Mouse (Mus musculus): ENCODE measurements around the gene Wars.

GRCm38 (mm10) chr12:108873122-108873521, 20.9 kb downstream of the Wars start:
- no peak for TF ChIP-seq CTCF (IDR thresholded peaks at IDR 0.05; ENCODE audit: extremely low read depth, insufficient read length, insufficient replicate concordance, low read depth, low read length)
- no peak for TF ChIP-seq POLR2A (IDR thresholded peaks at IDR 0.05; ENCODE audit: low read depth, low read length)

Data from small intestine, adult 2 months (tissue).